Mouse (Mus musculus) myocyte (in vitro differentiated cells): ENCODE measurements around the gene Smim6. TPM values are rescaled to one million over a fixed set of nuclear protein-coding genes. Genes with fewer than 3 reads are reported as not detected.

Experiments
- H3K27me3 ChIP-seq: one replicate; pipeline ENCODE4 v1.6.1; 2011; ENCODE audit not compliant: control insufficient read depth, insufficient read depth, insufficient read length
- H3K36me3 ChIP-seq: one replicate; pipeline ENCODE4 v1.6.1; 2011; ENCODE audit not compliant: control insufficient read depth, insufficient read depth
- H3K4me2 ChIP-seq: one replicate; pipeline ENCODE4 v1.6.1; 2011; ENCODE audit warnings: low read depth, control low read depth
- H3K4me3 ChIP-seq: one replicate; pipeline ENCODE4 v1.5.1; 2011; ENCODE audit warnings: mild to moderate bottlenecking, control low read depth, moderate library complexity
- H3K79me2 ChIP-seq: one replicate; pipeline ENCODE4 v1.6.1; 2011; ENCODE audit not compliant: control insufficient read depth, insufficient read depth
- H3ac ChIP-seq: one replicate; pipeline ENCODE4 v1.6.1; 2011; ENCODE audit not compliant: control insufficient read depth, insufficient read length
- CEBPB ChIP-seq: IDR thresholded peaks from 2 replicates; pipeline ENCODE4 v1.6.1; 2011; ENCODE audit warnings: mild to moderate bottlenecking, moderate library complexity; ENCODE audit not compliant: poor library complexity, insufficient read depth, severe bottlenecking
- MAX ChIP-seq: IDR thresholded peaks from one replicate; pipeline ENCODE4 v1.6.1; 2011; ENCODE audit warnings: low read depth, mild to moderate bottlenecking, control low read depth
- MYOD1 ChIP-seq, 3 experiments: IDR thresholded peaks; one replicate each; pipeline ENCODE4 v1.6.1; 2011; ENCODE audit warnings: control low read depth in 2 of 3, low read depth in 2 of 3, mild to moderate bottlenecking in 2 of 3, moderate library complexity in 1 of 3; ENCODE audit not compliant: insufficient read length in 2 of 3, control insufficient read depth in 1 of 3
- MYOG ChIP-seq, 3 experiments: IDR thresholded peaks; one replicate each; pipeline ENCODE4 v1.6.1; 2011; ENCODE audit warnings: control low read depth in 2 of 3, low read depth in 2 of 3, mild to moderate bottlenecking in 2 of 3; ENCODE audit not compliant: insufficient read length in 2 of 3, control insufficient read depth in 1 of 3, insufficient read depth in 1 of 3
- POLR2A ChIP-seq: IDR thresholded peaks from one replicate; pipeline ENCODE4 v1.6.1; 2011; ENCODE audit warnings: low read depth, mild to moderate bottlenecking, control low read depth, moderate library complexity; ENCODE audit not compliant: insufficient read length
- REST ChIP-seq: IDR thresholded peaks from one replicate; pipeline ENCODE4 v1.6.1; 2011; ENCODE audit warnings: mild to moderate bottlenecking, control low read depth, moderate library complexity; ENCODE audit not compliant: insufficient read depth, insufficient read length
- SRF ChIP-seq: IDR thresholded peaks from one replicate; pipeline ENCODE4 v1.6.1; 2011; ENCODE audit warnings: low read depth; ENCODE audit not compliant: control insufficient read depth, insufficient read length
- TCF12 ChIP-seq: IDR thresholded peaks from one replicate; pipeline ENCODE4 v1.6.1; 2011; ENCODE audit warnings: mild to moderate bottlenecking, control low read depth; ENCODE audit not compliant: poor library complexity, insufficient read depth, severe bottlenecking
- TCF3 ChIP-seq: IDR thresholded peaks from one replicate; pipeline ENCODE4 v1.6.1; 2011; ENCODE audit warnings: low read depth, control low read depth; ENCODE audit not compliant: insufficient read length
- USF1 ChIP-seq: IDR thresholded peaks from one replicate; pipeline ENCODE4 v1.6.1; 2011; ENCODE audit warnings: low read depth, mild to moderate bottlenecking, control low read depth, moderate library complexity
- polyA plus RNA-seq: library from polyadenylated mRNA; unstranded; fragments of >200 nt; fragmentation: generic; extraction: Trizol; gene quantifications from one replicate; pipeline ENCODE4 v1.2.1, GENCODE M21; 2012; ENCODE audit warnings: missing spikeins

The Smim6 gene
- polyA plus RNA-seq, 1 experiment, result 7.8 TPM

GRCm38 (mm10) chr11:115957971-115958370 is 46.2 kb downstream of the Smim6 start:
- Histone ChIP-seq H3K4me3 (no peak overlapping the region), H3ac (no peak overlapping the region), H3K27me3 (no peaks in the 10 kb centered on the region), H3K79me2 (no peaks in the 10 kb centered on the region), H3K36me3 (peaks cover 15% of the 10 kb centered on the region), H3K4me2 (peak overlapping the region; percentile 58)
- TF ChIP-seq MAX (no peak), SRF (no peak), CEBPB (0 out of 2 replicates have a peak, but pooled peaks have one; percentile 5), POLR2A (no peak)

DNA sequence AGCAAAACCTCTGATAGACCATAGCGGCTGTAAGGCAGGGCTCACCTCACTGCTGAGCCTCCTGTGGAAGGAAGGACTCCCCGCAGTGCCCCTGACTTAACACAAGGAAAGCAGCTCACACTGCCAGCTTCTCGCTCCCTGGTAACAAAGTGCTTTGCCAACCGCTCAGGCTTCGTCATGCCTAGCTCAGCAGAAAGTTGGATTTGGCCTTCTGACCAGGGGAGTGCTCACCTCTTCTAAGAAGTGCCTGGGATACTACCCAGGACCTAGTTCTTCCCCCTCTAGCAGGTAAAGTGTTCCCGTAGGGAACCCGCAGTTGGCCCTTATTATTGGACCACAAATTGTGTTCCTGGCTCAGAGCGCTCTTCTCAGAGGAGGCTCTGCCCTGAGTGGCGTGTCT is 47.2 kb downstream of the Smim6 start:
- H3K79me2 ChIP-seq, result no peaks in the 10 kb centered on the region

DNA sequence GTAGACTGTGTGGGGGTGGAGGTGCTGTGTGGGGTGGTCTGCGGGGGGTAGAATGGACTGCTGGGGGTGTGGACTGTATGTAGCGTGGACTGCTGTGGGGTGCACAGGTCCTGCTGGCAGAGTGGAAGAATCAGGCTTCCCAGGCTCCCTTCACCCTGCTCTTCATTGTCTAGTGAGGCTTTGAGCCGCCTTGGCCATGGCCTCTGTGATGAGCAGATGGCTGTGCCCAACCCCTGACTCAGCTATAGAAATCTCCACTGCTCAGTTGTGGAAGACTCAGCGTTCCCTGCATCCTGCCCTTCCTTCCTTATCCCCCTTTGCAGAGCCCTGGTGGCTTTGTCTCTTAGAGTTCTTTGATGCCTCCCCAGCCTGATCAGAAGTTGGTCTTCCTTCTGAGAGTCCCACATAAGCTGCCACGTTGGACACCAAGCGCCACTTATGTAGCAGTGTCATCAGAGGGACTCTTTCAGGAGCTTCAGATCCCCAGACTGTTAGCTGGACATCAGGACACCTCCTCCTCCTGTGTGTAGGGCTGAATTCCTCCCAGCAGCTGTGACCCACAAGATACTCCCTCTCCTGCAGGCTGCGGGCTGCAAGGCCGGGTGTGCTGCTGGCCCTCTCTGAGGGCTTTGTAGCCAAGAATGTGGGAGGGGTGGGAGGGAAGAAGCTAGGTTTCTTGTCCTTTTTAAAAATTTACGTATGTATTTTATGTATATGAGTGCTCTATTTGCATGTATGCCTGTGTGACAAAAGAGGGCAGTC is 51.0 kb downstream of the Smim6 start:
- Histone ChIP-seq H3K4me3 (no peak overlapping the region), H3K79me2 (no peaks in the 10 kb centered on the region), H3K27me3 (no peaks in the 10 kb centered on the region), H3ac (no peak overlapping the region), H3K36me3 (peaks cover 35% of the 10 kb centered on the region), H3K4me2 (no peak overlapping the region)
- TF ChIP-seq MYOG (IDR thresholded peaks at IDR 0.05; ENCODE audit: control insufficient read depth in 1 of 3, insufficient read depth in 1 of 3, insufficient read length in 2 of 3, low read depth in 2 of 3) (peak in 1 of 3 experiments; percentile 76), MAX (no peak), MYOD1 (IDR thresholded peaks at IDR 0.05; ENCODE audit: control insufficient read depth in 1 of 3, insufficient read length in 2 of 3, low read depth in 2 of 3) (peak in 1 of 3 experiments; percentile 59)

More for the DNA sequence above, 47.2 kb downstream of the Smim6 start:
- no peak overlapping the region for H3K4me3 ChIP-seq
- TF ChIP-seq TCF12 (no peak), MAX (no peak), POLR2A (no peak), REST (no peak), USF1 (no peak), TCF3 (no peak), SRF (no peak)
- H3K27me3 ChIP-seq, result no peaks in the 10 kb centered on the region
- H3ac ChIP-seq, result no peak overlapping the region
- H3K4me2 ChIP-seq, result no peak overlapping the region
- H3K36me3 ChIP-seq, result peaks cover 16% of the 10 kb centered on the region

Other genes starting within 250 kb of the Smim6 start
- 71.2 TPM for gene Grb2, start 203.4 kb upstream of the Smim6 start, polyA plus RNA-seq
- 19.6 TPM for gene Tmem94, start 146.6 kb upstream of the Smim6 start, polyA plus RNA-seq
- 8.0 TPM for gene Caskin2, start 98.4 kb upstream of the Smim6 start, polyA plus RNA-seq
- gene Tsen54, start 97.3 kb upstream of the Smim6 start, polyA plus RNA-seq, result 15.6 TPM
- 0.43 TPM for gene Llgl2, start 88.0 kb upstream of the Smim6 start, polyA plus RNA-seq
- gene Myo15b, start 53.6 kb upstream of the Smim6 start, polyA plus RNA-seq, result 0.23 TPM
- gene Smim5, start 12.1 kb upstream of the Smim6 start, polyA plus RNA-seq, result 49.4 TPM
- gene Sap30bp, start 21.3 kb downstream of the Smim6 start, polyA plus RNA-seq, result 84.9 TPM
- gene Recql5, start 21.5 kb downstream of the Smim6 start, polyA plus RNA-seq, result 13.1 TPM
- gene Itgb4, start 62.7 kb downstream of the Smim6 start, polyA plus RNA-seq, result 1.2 TPM
- gene Galk1, start 100.7 kb downstream of the Smim6 start, polyA plus RNA-seq, result 172 TPM
- gene H3f3b, start 115.9 kb downstream of the Smim6 start, polyA plus RNA-seq, result 502 TPM
- 15.3 TPM for gene Unk, start 118.3 kb downstream of the Smim6 start, polyA plus RNA-seq
- gene Unc13d, start 165.9 kb downstream of the Smim6 start, polyA plus RNA-seq, result 9.1 TPM
- gene Wbp2, start 175.0 kb downstream of the Smim6 start, polyA plus RNA-seq, result 156 TPM
- 101 TPM for gene Trim47, start 215.2 kb downstream of the Smim6 start, polyA plus RNA-seq
- gene Trim65, start 219.1 kb downstream of the Smim6 start, polyA plus RNA-seq, result 1.9 TPM
- gene Mrpl38, start 226.9 kb downstream of the Smim6 start, polyA plus RNA-seq, result 141 TPM